Mouse (Mus musculus): ENCODE data around the gene Gm13420. TPM values are rescaled to one million over a fixed set of nuclear protein-coding genes. Genes with fewer than 3 reads are reported as not detected.
"Not testable (repeated sequence)": the region's sequence is repeated elsewhere in the genome, so short reads cannot be mapped to it uniquely, and the experiment has no call there.

Gm13420 gene
- polyA plus RNA-seq, 1 experiment from 2014 or later, result not detected

DNA sequence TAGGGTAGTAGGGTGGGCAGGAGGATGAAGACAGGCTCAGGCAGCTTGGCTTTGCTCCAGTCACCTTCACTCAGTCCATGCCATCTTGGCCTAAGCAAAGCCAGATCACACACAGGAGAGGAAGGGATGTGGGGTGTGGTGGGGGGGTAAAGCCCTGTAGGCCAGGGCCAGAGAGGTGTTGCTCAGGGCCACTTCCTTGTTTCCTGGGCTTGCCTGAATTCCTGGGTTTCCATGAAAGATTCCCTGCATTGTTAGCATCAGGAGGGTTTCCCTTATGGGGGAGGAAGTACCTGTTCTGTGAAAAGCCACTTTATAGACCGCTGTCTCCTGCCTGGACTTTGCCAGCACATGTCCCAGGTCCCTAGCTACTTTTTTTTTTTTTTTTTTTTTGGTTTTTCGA lies 38.0 kb downstream of the Gm13420 start:
- H3K4me2 ChIP-seq, result no peak overlapping the region
- peaks cover 22% of the 10 kb centered on the region for H3K4me1 ChIP-seq
- no peaks in the 10 kb centered on the region for H3K27me3 ChIP-seq
- 68% methylated on average over 2 of the region's 2 CpGs for WGBS
- no peak overlapping the region for H3K4me3 ChIP-seq
- ATAC-seq (ENCODE audit: insufficient number of reproducible peaks, insufficient read depth, low FRiP score, low TSS enrichment, low read depth), result no peak
- H3K9me3 ChIP-seq, result no peaks in the 10 kb centered on the region
- H3K36me3 ChIP-seq, result peaks cover 52% of the 10 kb centered on the region
- H3K9ac ChIP-seq, result no peak overlapping the region
- H3K27ac ChIP-seq, result no peak overlapping the region

DNA sequence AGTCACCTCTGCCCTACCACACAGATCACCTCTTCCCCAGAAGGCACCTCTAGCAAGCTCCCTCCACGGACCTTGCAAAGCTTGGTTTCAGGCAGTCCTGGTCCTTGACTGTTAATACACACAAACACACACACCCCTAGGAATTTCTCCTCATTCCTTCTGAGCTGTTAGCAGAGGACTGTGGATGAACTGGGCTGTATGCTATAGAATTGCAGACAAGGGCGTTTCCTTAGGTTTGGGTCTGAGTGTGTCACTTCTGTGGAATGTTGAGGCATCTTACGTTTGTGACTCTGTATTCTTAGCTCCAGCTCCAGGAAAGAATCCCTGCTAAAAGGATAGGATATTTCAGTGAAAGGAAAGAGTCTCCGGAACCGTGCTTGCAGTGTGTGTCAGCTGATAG lies 39.6 kb downstream of the Gm13420 start:
- Histone ChIP-seq H3K4me1 (peaks cover 17% of the 10 kb centered on the region), H3K9me3 (no peaks in the 10 kb centered on the region), H3K36me3 (peaks cover 60% of the 10 kb centered on the region), H3K27me3 (no peaks in the 10 kb centered on the region), H3K4me3 (no peak overlapping the region), H3K9ac (no peak overlapping the region), H3K27ac (no peak overlapping the region), H3K4me2 (no peak overlapping the region)
- WGBS, result 84% methylated on average over 5 of the region's 5 CpGs
- no peak for ATAC-seq (ENCODE audit: insufficient number of reproducible peaks, insufficient read depth, low FRiP score, low TSS enrichment, low read depth)

DNA sequence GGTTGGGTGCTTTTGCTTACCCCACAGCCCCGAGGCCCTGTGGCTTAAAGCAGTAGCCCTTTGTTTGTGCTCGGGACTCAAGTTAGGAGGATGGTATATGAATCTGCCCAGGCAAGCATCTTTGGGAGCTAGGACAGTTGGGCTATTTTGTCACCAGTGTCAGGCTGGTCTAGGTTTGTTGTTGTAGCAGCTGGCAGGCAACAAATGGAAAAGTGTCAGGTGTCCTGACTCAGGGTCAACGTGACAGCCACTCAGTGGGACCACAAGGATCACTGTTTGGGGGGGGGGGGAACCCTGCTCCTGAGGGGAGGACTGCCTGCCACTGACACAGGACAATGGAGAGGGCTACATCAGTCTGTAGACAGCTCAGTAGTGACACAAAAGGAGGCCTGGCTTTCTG lies 40.4 kb downstream of the Gm13420 start:
- H3K36me3 ChIP-seq, result peaks cover 69% of the 10 kb centered on the region
- WGBS, result 74% methylated on average over 3 of the region's 3 CpGs
- no peaks in the 10 kb centered on the region for H3K9me3 ChIP-seq
- no peak overlapping the region for H3K4me2 ChIP-seq
- no peaks in the 10 kb centered on the region for H3K27me3 ChIP-seq
- ATAC-seq (ENCODE audit: insufficient number of reproducible peaks, insufficient read depth, low FRiP score, low TSS enrichment, low read depth), result no peak
- peaks cover 8% of the 10 kb centered on the region for H3K4me1 ChIP-seq
- H3K9ac ChIP-seq, result no peak overlapping the region
- H3K27ac ChIP-seq, result no peak overlapping the region
- H3K4me3 ChIP-seq, result no peak overlapping the region

DNA sequence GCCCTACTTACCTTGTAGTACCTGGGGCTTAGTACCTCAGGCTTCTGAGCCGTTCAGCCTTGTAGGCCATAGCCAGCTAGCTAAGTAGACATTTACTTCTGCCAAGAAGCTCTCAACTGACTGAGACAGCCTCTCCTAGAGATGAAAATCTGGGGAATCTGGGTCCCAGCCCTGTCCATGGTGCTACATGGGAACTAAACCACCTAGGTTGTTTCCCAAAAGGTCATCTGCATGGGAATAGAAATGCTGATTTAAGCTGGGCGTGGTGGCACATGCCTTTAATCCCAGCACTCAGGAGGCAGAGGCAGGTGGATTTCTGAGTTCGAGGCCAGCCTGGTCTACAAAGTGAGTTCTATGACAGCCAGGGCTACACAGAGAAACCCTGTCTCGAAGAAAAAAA lies 43.3 kb downstream of the Gm13420 start:
- H3K4me2 ChIP-seq; H3K4me3 ChIP-seq; H3K9ac ChIP-seq; ATAC-seq (ENCODE audit: insufficient number of reproducible peaks, insufficient read depth, low FRiP score, low TSS enrichment, low read depth); H3K27me3 ChIP-seq; H3K27ac ChIP-seq; H3K9me3 ChIP-seq; H3K4me1 ChIP-seq: not testable (repeated sequence)
- H3K36me3 ChIP-seq, result peaks cover 80% of the 10 kb centered on the region
- WGBS, result 90% methylated on average over 4 of the region's 4 CpGs

DNA sequence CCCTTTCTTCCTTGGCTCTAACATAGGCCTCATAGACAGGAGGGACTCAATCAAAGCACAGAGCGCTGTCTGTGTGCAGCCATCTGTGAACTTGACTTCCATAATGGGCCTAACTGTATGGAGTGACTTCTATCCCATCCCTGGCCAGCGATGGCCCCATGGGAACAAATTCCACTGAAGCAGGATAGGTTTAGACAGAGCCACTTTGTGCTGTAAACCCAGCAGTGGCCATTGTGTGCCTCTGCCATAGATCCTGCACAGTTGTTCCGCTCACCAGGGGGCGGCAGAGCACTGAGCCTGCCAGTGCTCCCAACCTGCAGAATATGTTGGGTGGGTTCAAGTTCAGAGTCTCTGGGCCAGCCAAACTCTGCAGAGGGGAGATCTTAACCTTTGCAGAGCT lies 43.8 kb downstream of the Gm13420 start:
- H3K27ac ChIP-seq, result no peak overlapping the region
- peaks cover 84% of the 10 kb centered on the region for H3K36me3 ChIP-seq
- no peak overlapping the region for H3K9ac ChIP-seq
- no peaks in the 10 kb centered on the region for H3K9me3 ChIP-seq
- H3K4me3 ChIP-seq, result no peak overlapping the region
- WGBS, result 89% methylated on average over 4 of the region's 4 CpGs
- no peaks in the 10 kb centered on the region for H3K27me3 ChIP-seq
- no peak overlapping the region for H3K4me2 ChIP-seq
- H3K4me1 ChIP-seq, result no peaks in the 10 kb centered on the region
- no peak for ATAC-seq (ENCODE audit: insufficient number of reproducible peaks, insufficient read depth, low FRiP score, low TSS enrichment, low read depth)

DNA sequence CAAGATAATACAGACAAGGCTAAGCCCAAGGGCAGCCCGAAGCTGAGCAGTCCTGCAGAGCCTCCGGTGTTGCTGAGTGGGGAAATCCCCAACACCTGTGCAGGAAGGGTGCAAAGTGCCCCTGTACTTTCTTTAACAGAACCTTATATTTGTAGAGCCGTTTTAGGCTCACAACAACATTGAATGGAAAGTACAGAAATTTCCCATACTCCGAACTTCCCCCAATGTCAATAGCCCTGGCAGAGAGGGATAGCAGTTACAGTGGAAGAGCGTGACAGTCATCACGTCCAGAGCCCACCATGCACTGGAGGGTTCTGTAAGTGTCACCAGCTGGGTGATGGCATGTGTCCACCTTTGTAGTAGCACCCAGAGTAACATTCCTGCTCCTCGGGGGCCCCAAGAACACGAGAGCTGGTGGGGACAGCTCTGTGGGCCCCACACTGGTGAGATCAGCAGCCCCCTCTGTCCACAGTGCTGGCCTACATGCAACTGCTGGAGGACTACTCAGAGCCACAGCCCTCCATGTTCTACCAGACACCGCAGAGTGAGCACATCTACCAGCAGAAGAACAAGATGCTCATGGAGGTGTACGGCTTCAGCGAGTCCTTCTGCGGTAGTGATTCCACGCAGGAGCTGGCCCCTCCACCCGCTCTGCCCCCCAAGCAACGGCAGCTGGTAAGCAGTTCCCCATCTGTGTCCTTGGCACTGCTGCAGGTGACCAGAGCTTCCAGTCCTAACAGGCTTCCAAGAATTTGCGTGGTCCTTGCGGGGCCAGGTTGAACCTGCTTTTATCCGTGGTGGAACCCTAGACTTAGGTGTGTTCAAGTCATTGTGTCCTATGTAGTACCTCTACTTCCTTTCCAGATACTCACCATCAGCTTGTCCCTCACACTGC lies 44.5 kb downstream of the Gm13420 start:
- Histone ChIP-seq H3K4me3 (no peak overlapping the region), H3K27ac (no peak overlapping the region), H3K27me3 (no peaks in the 10 kb centered on the region), H3K4me1 (no peaks in the 10 kb centered on the region), H3K9me3 (no peaks in the 10 kb centered on the region), H3K4me2 (no peak overlapping the region), H3K9ac (no peak overlapping the region), H3K36me3 (peaks cover 85% of the 10 kb centered on the region)
- WGBS, result 93% methylated on average over 18 of the region's 18 CpGs
- ATAC-seq (ENCODE audit: insufficient number of reproducible peaks, insufficient read depth, low FRiP score, low TSS enrichment, low read depth), result no peak

DNA sequence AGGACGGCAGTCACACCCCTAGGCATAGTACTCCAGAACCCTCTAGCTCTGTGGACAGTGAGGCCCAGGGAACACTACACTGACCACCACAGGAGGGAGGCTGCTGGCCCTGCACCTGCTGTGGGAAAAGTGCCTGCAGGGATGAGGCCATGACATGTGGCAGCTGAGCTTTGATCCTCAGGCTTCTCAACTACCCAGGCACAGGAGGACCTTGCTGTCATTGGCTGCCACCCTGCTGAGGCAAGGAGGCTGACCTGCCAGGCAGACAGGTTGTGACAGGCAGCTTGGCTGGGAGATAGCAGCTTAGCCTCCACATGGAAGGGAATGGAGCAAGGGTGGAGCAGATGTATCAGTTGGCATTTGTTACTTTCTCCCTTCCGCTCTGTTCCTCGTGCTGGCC lies 46.0 kb downstream of the Gm13420 start:
- ATAC-seq (ENCODE audit: insufficient number of reproducible peaks, insufficient read depth, low FRiP score, low TSS enrichment, low read depth), result no peak
- H3K4me2 ChIP-seq, result no peak overlapping the region
- H3K4me3 ChIP-seq, result no peak overlapping the region
- WGBS, result 75% methylated on average over 3 of the region's 3 CpGs
- H3K4me1 ChIP-seq, result no peaks in the 10 kb centered on the region
- peaks cover 89% of the 10 kb centered on the region for H3K36me3 ChIP-seq
- no peak overlapping the region for H3K27ac ChIP-seq
- H3K9me3 ChIP-seq, result no peaks in the 10 kb centered on the region
- H3K9ac ChIP-seq, result no peak overlapping the region
- H3K27me3 ChIP-seq, result no peaks in the 10 kb centered on the region

DNA sequence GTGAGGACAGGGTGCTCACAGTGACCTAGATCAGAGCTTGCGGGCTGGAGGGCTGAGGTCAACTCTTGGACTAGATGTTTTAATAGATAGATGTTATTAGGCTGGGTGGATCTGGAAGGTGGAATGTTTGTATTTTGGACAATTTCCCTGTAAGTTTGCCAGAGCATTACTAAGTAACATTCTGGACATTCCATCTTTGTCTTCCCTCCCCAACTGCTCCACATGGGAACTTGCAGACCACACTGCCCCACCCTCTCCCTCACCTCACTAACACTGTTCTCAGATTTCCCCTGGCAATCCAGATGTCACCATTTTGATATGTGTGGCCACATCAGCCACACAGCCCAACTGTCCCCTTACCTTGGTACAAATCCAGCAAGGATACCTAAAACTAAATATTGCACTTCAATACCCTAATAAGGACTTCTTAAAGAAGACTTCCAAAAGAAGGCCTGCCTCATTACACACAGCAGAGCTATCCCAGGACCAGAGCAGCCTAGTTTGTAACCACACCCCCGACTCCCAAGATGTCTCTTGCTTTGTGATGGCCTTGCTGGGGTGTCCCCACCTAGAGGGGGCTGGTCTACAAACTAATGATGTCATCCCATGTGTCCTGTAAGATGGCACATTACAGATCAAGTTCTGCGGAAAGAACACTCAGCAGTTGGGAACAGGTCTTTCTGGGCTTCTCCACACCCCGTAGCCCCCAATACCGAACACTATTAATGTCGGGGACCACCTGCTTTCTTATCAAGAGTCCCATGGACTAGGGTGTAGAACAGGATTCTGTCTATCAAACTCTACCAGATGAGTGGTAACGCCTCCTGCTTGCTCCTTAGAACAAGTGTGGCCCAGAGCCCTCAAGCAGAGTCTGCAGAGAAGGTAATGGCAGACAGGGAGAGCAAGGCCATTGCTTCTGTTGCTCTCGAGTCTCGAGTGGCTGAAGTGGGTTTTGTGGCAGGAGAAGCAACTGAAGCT lies 48.1 kb downstream of the Gm13420 start:
- no peak overlapping the region for H3K4me3 ChIP-seq
- WGBS, result 92% methylated on average over 9 of the region's 9 CpGs
- H3K27ac ChIP-seq, result no peak overlapping the region
- no peak for ATAC-seq (ENCODE audit: insufficient number of reproducible peaks, insufficient read depth, low FRiP score, low TSS enrichment, low read depth)
- no peaks in the 10 kb centered on the region for H3K4me1 ChIP-seq
- H3K4me2 ChIP-seq, result no peak overlapping the region
- H3K9me3 ChIP-seq, result no peaks in the 10 kb centered on the region
- peaks cover 97% of the 10 kb centered on the region for H3K36me3 ChIP-seq
- no peak overlapping the region for H3K9ac ChIP-seq
- no peaks in the 10 kb centered on the region for H3K27me3 ChIP-seq

DNA sequence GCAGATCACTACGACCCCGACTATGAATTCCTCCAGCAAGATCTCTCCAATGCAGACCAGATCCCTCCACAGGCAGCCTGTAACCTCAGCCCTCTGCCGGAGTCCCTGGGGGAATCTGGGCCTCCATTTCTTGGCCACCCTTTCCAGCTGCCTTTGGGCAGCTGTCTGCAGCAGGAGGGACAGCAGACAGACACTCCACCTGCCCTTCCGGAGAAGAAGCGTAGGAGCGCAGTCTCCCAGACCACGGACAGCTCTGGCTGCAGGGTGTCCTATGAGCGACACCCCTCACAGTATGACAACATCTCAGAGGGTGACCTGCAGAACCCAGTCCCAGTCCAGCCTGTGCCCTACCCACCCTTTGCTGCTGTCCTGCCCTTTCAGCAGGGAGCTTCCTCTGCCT lies 49.3 kb downstream of the Gm13420 start:
- no peaks in the 10 kb centered on the region for H3K4me1 ChIP-seq

DNA sequence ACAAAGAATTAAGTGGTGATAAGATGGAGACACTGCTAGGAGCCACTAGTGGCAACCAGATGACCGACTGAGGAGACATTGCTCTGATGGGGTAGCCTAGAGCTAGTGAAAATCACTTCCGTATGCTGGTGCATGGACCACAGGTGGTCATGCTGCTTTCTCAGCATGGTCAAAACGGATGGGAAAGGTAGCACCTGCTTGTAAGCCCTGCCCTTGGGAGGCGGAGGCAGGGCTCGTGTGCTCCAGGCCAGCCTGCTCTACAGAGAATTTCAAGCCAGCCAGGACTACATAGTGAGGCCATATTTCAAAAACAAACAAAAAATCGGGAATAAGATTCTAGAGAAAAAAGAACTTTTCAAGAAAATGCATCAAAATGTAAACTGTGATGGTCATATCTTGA lies 50.1 kb downstream of the Gm13420 start:
- no peak for ATAC-seq (ENCODE audit: insufficient number of reproducible peaks, insufficient read depth, low FRiP score, low TSS enrichment, low read depth)
- peaks cover 89% of the 10 kb centered on the region for H3K36me3 ChIP-seq

More for the DNA sequence above, 49.3 kb downstream of the Gm13420 start:
- H3K27ac ChIP-seq, result no peak overlapping the region
- H3K36me3 ChIP-seq, result peaks cover 95% of the 10 kb centered on the region
- H3K9ac ChIP-seq, result no peak overlapping the region
- no peak overlapping the region for H3K4me3 ChIP-seq
- H3K4me2 ChIP-seq, result no peak overlapping the region
- WGBS, result 94% methylated on average over 8 of the region's 8 CpGs
- H3K9me3 ChIP-seq, result no peaks in the 10 kb centered on the region
- no peak for ATAC-seq (ENCODE audit: insufficient number of reproducible peaks, insufficient read depth, low FRiP score, low TSS enrichment, low read depth)
- no peaks in the 10 kb centered on the region for H3K27me3 ChIP-seq

DNA sequence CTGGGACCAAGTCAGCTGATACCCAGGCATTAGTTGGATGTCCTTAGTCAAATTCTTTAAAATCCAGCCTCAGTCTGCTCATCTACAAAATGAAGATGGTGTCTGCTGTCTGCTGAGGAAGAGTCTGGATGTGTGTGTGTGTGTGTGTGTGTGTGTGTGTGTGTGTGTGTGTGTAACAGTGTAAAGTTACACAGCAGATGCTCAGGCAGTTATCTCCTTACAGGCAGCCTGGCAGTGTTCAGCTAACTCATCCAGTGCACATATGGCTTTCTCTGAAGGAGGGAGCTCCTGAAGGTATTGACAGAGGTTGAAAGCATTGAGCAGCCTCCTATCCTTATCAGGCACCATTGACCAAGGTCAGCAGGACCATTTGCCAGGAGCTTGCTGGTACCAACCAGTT lies 50.6 kb downstream of the Gm13420 start:
- no peak overlapping the region for H3K4me2 ChIP-seq
- no peaks in the 10 kb centered on the region for H3K4me1 ChIP-seq
- H3K9ac ChIP-seq, result no peak overlapping the region
- H3K4me3 ChIP-seq, result no peak overlapping the region
- H3K9me3 ChIP-seq, result no peaks in the 10 kb centered on the region
- no peak for ATAC-seq (ENCODE audit: insufficient number of reproducible peaks, insufficient read depth, low FRiP score, low TSS enrichment, low read depth)
- no peaks in the 10 kb centered on the region for H3K27me3 ChIP-seq
- H3K36me3 ChIP-seq, result peaks cover 89% of the 10 kb centered on the region
- no peak overlapping the region for H3K27ac ChIP-seq

More for the DNA sequence above, 50.1 kb downstream of the Gm13420 start:
- Histone ChIP-seq H3K9ac (no peak overlapping the region), H3K27me3 (no peaks in the 10 kb centered on the region), H3K4me2 (no peak overlapping the region), H3K4me3 (no peak overlapping the region), H3K27ac (no peak overlapping the region), H3K4me1 (no peaks in the 10 kb centered on the region), H3K9me3 (no peaks in the 10 kb centered on the region)
- 84% methylated on average over 6 of the region's 6 CpGs for WGBS

Data from embryonic facial prominence, embryonic 13.5 days (tissue).